Mouse (Mus musculus): ENCODE measurements around the gene Tm4sf1. TPM values are rescaled to one million over a fixed set of nuclear protein-coding genes. Genes with fewer than 3 reads are reported as not detected.

Tm4sf1 gene
- total RNA-seq (2022) = 10 to 100 TPM; 16.8 to 20.9 (median 18.0) TPM

GRCm38 (mm10) chr3:57301921-57302539 lies at the start of gene Tm4sf1:
Gene Tm4sf1 (minus strand): TSS chr3:57301988.
- DNase-seq (ENCODE audit: low spot score in 2 of 2) = no peak

- no peak for DNase-seq (ENCODE audit: low spot score in 2 of 2)
Observed at GRCm38 (mm10) chr3:57344811-57345210, 43.0 kb upstream of the Tm4sf1 start.

GRCm38 (mm10) chr3:57343837-57344607 lies 42.2 kb upstream of the Tm4sf1 start:
- peak in 1 of 2 experiments; percentile 67 for DNase-seq (ENCODE audit: low spot score in 2 of 2)

GRCm38 (mm10) chr3:57342976-57343375 lies 41.2 kb upstream of the Tm4sf1 start:
- DNase-seq (ENCODE audit: low spot score in 2 of 2) = no peak

GRCm38 (mm10) chr3:57341321-57341720 lies 39.5 kb upstream of the Tm4sf1 start:
- no peak for DNase-seq (ENCODE audit: low spot score in 2 of 2)

- no peak for DNase-seq (ENCODE audit: low spot score in 2 of 2)
Observed at GRCm38 (mm10) chr3:57335080-57335815, 33.5 kb upstream of the Tm4sf1 start.

- no peak for DNase-seq (ENCODE audit: low spot score in 2 of 2)
Observed at GRCm38 (mm10) chr3:57327941-57328340, 26.2 kb upstream of the Tm4sf1 start.

GRCm38 (mm10) chr3:57307076-57307475 lies 5.3 kb upstream of the Tm4sf1 start:
- no peak for DNase-seq (ENCODE audit: low spot score in 2 of 2)

- no peak for DNase-seq (ENCODE audit: low spot score in 2 of 2)
Observed at GRCm38 (mm10) chr3:57305564-57305963, 3.8 kb upstream of the Tm4sf1 start.

GRCm38 (mm10) chr3:57304484-57304883 lies 2.7 kb upstream of the Tm4sf1 start:
- DNase-seq (ENCODE audit: low spot score in 2 of 2) = no peak

- no peak for DNase-seq (ENCODE audit: low spot score in 2 of 2)
Observed at GRCm38 (mm10) chr3:57304050-57304449, 2.3 kb upstream of the Tm4sf1 start.

GRCm38 (mm10) chr3:57303486-57303885 lies 1.7 kb upstream of the Tm4sf1 start:
- DNase-seq (ENCODE audit: low spot score in 2 of 2) = no peak

- no peak for DNase-seq (ENCODE audit: low spot score in 2 of 2)
Observed at GRCm38 (mm10) chr3:57302886-57303285, 1.1 kb upstream of the Tm4sf1 start.

GRCm38 (mm10) chr3:57301366-57301765 lies 422 bp downstream of the Tm4sf1 start:
- no peak for DNase-seq (ENCODE audit: low spot score in 2 of 2)

- DNase-seq (ENCODE audit: low spot score in 2 of 2) = no peak
Observed at GRCm38 (mm10) chr3:57297991-57298390, 3.8 kb downstream of the Tm4sf1 start.

- DNase-seq (ENCODE audit: low spot score in 2 of 2) = no peak
Observed at GRCm38 (mm10) chr3:57296574-57296973, 5.2 kb downstream of the Tm4sf1 start.

- no peak for DNase-seq (ENCODE audit: low spot score in 2 of 2)
Observed at GRCm38 (mm10) chr3:57295631-57296030, 6.2 kb downstream of the Tm4sf1 start.

GRCm38 (mm10) chr3:57294742-57295525 lies 6.9 kb downstream of the Tm4sf1 start:
- peak; percentile 5 to 8 for DNase-seq (ENCODE audit: low spot score in 2 of 2)

GRCm38 (mm10) chr3:57293925-57294324 lies 7.9 kb downstream of the Tm4sf1 start:
- no peak for DNase-seq (ENCODE audit: low spot score in 2 of 2)

GRCm38 (mm10) chr3:57292826-57293225 lies 9.0 kb downstream of the Tm4sf1 start:
- DNase-seq (ENCODE audit: low spot score in 2 of 2) = no peak

GRCm38 (mm10) chr3:57288944-57289491 lies 12.8 kb downstream of the Tm4sf1 start:
- no peak for DNase-seq (ENCODE audit: low spot score in 2 of 2)
